Mouse (Mus musculus): ENCODE measurements around the gene Sdc1. TPM values are rescaled to one million over a fixed set of nuclear protein-coding genes. Genes with fewer than 3 reads are reported as not detected.

Sdc1 gene
- polyA plus RNA-seq, 1 experiment from 2014 or later: 142 TPM

GRCm38 (mm10) chr12:8809626-8810025 is 38.5 kb downstream of the Sdc1 start:
- H3K27ac ChIP-seq: peak overlapping the region; percentile 79
- 73% methylated on average over 6 of the region's 6 CpGs for WGBS
- no peak for ATAC-seq (ENCODE audit: borderline replicate concordance, extremely low read depth, low FRiP score, low TSS enrichment)

DNA sequence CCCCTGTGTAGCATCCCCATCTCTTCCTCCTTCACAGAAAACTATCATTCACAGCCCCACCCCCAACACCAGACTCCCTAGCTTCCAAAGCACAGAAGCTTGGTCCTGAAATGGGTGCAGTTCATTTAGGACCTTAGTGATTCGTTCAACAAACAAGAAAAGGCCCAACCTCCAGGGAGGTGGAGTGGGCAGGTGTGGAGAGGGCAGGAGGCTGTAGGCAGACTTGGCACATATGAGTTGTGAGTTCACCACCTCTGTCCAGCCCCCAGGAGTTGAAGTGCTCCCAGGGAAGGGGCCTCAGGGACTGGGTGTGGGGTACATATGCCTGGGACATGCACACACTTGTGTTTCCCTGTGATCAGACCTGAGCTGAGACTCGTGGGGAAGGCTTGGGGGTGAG is 39.8 kb downstream of the Sdc1 start:
- Histone ChIP-seq H3K4me3 (no peak overlapping the region), H3K9ac (no peak overlapping the region), H3K36me3 (no peaks in the 10 kb centered on the region), H3K9me3 (no peaks in the 10 kb centered on the region), H3K4me1 (peaks cover 29% of the 10 kb centered on the region), H3K27ac (peak overlapping the region; percentile 91), H3K27me3 (no peaks in the 10 kb centered on the region), H3K4me2 (no peak overlapping the region)
- WGBS: 41% methylated on average over 2 of the region's 2 CpGs
- no peak for ATAC-seq (ENCODE audit: borderline replicate concordance, extremely low read depth, low FRiP score, low TSS enrichment)

More at GRCm38 (mm10) chr12:8809626-8810025, 38.5 kb downstream of the Sdc1 start:
- Histone ChIP-seq H3K4me3 (no peak overlapping the region), H3K9me3 (no peaks in the 10 kb centered on the region), H3K4me2 (no peak overlapping the region), H3K27me3 (no peaks in the 10 kb centered on the region), H3K4me1 (peaks cover 29% of the 10 kb centered on the region), H3K9ac (no peak overlapping the region), H3K36me3 (no peaks in the 10 kb centered on the region)

- WGBS: 39% methylated on average over 6 of the region's 6 CpGs
- H3K27ac ChIP-seq: peak overlapping the region; percentile 91
- no peaks in the 10 kb centered on the region for H3K27me3 ChIP-seq
- H3K9ac ChIP-seq: no peak overlapping the region
- H3K4me1 ChIP-seq: peaks cover 29% of the 10 kb centered on the region
- peak; percentile 78 for ATAC-seq (ENCODE audit: borderline replicate concordance, extremely low read depth, low FRiP score, low TSS enrichment)
- H3K4me2 ChIP-seq: no peak overlapping the region
- no peaks in the 10 kb centered on the region for H3K9me3 ChIP-seq
- H3K36me3 ChIP-seq: no peaks in the 10 kb centered on the region
- no peak overlapping the region for H3K4me3 ChIP-seq
Observed at GRCm38 (mm10) chr12:8811441-8811871, 40.3 kb downstream of the Sdc1 start.

GRCm38 (mm10) chr12:8811894-8812560 is 40.9 kb downstream of the Sdc1 start:
- peak; percentile 58; the same call in 1 of the 2 replicates for ATAC-seq (ENCODE audit: borderline replicate concordance, extremely low read depth, low FRiP score, low TSS enrichment)
- 59% methylated on average over 5 of the region's 5 CpGs for WGBS
- peak overlapping the region; percentile 91 for H3K27ac ChIP-seq

GRCm38 (mm10) chr12:8817467-8818232 is 46.5 kb downstream of the Sdc1 start:
- Histone ChIP-seq H3K27me3 (no peaks in the 10 kb centered on the region), H3K4me1 (peaks cover 7% of the 10 kb centered on the region), H3K9ac (no peak overlapping the region), H3K9me3 (no peaks in the 10 kb centered on the region), H3K4me3 (no peak overlapping the region), H3K4me2 (peak overlapping the region; percentile 18; the same call in 1 of the 2 replicates), H3K27ac (0 out of 2 replicates have a peak overlapping the region, but pooled peaks have one; percentile 19), H3K36me3 (no peaks in the 10 kb centered on the region)
- ATAC-seq (ENCODE audit: borderline replicate concordance, extremely low read depth, low FRiP score, low TSS enrichment): peak; percentile 90
- WGBS: 23% methylated on average over 13 of the region's 13 CpGs

More at GRCm38 (mm10) chr12:8811894-8812560, 40.9 kb downstream of the Sdc1 start:
- Histone ChIP-seq H3K36me3 (no peaks in the 10 kb centered on the region), H3K9me3 (no peaks in the 10 kb centered on the region), H3K4me2 (no peak overlapping the region), H3K4me3 (no peak overlapping the region), H3K4me1 (peaks cover 29% of the 10 kb centered on the region), H3K27me3 (no peaks in the 10 kb centered on the region), H3K9ac (no peak overlapping the region)

- H3K27me3 ChIP-seq: no peaks in the 10 kb centered on the region
- peaks cover 7% of the 10 kb centered on the region for H3K4me1 ChIP-seq
- no peak overlapping the region for H3K9ac ChIP-seq
- no peak overlapping the region for H3K27ac ChIP-seq
- WGBS: 25% methylated on average over 3 of the region's 3 CpGs
- no peak overlapping the region for H3K4me3 ChIP-seq
- ATAC-seq (ENCODE audit: borderline replicate concordance, extremely low read depth, low FRiP score, low TSS enrichment): no peak
- H3K9me3 ChIP-seq: no peaks in the 10 kb centered on the region
- peak overlapping the region; percentile 18; the same call in 1 of the 2 replicates for H3K4me2 ChIP-seq
- no peaks in the 10 kb centered on the region for H3K36me3 ChIP-seq
Observed at GRCm38 (mm10) chr12:8818233-8818672, 47.1 kb downstream of the Sdc1 start.

- H3K36me3 ChIP-seq: no peaks in the 10 kb centered on the region
- no peaks in the 10 kb centered on the region for H3K27me3 ChIP-seq
- ATAC-seq (ENCODE audit: borderline replicate concordance, extremely low read depth, low FRiP score, low TSS enrichment): no peak
- WGBS: 66% methylated on average over 7 of the region's 7 CpGs
- H3K4me1 ChIP-seq: no peaks in the 10 kb centered on the region
- no peak overlapping the region for H3K4me2 ChIP-seq
- H3K9me3 ChIP-seq: no peaks in the 10 kb centered on the region
- no peak overlapping the region for H3K9ac ChIP-seq
- no peak overlapping the region for H3K4me3 ChIP-seq
- H3K27ac ChIP-seq: no peak overlapping the region
Observed at GRCm38 (mm10) chr12:8824995-8825703, 54.0 kb downstream of the Sdc1 start.

DNA sequence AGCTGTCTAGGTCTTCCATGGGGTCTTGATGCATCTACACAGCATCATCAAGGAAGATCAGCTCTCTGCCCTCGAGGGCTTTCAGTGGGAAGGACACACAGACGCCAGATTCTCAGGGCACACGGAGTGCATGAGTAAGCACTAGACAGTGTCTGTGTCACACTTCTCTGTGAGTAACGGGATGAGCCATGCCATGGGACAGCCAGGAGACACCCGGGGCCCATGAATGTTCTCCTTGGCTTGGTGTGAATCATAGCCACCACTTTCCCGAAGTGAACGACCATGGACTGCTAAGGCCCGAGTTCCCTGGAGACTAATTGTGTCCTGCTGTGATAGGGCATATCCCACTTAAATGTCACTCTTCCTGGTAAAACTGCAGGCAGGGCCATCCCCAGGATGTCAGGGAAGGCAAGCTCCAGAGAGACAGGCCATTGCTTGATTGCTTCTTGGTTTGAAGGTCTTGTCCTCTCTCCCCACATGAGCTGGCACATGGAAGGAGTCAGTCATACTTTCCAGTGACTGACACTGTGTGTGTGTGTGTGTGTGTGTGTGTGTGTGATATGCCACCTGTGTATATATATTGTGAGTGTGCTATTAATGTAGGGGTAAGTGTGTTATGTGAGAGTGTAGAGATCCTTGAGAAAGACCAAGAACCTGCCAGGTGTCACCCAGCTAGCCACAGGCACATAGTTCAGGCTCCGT is 56.0 kb downstream of the Sdc1 start:
- WGBS: 81% methylated on average over 9 of the region's 9 CpGs

DNA sequence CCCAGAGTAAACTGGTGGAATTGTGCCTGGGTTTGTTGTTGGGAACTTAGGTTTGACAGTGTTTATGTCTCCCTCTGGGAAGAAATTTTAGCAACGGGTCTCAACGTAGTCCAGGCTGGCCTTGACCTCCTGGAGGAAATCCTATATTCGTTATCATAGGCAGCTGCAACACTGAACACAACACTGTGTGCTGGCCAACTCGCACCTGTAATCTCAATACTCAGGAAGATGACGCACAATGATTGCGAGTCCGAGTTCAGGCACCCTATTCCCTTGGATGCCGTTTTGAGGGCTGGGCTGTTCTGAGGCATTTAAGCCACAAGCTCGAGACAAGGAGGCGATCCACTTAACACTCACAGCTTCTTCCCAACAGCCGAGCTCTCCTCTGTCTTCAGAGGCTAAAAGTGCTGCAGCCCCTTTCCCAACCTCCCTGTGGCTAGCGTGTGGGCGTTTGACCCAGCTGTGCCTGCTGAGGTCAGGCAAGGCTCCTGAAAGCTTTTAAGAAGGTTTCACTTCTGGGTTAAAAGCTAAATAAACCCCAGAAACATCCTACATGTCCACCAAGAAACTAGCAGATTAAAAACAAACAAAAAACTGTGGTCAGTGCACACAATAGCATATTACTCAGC is 58.0 kb downstream of the Sdc1 start:
- Histone ChIP-seq H3K9ac (no peak overlapping the region), H3K9me3 (no peaks in the 10 kb centered on the region), H3K27me3 (no peaks in the 10 kb centered on the region), H3K4me3 (no peak overlapping the region), H3K27ac (no peak overlapping the region), H3K4me2 (no peak overlapping the region), H3K36me3 (no peaks in the 10 kb centered on the region), H3K4me1 (no peaks in the 10 kb centered on the region)
- no peak for ATAC-seq (ENCODE audit: borderline replicate concordance, extremely low read depth, low FRiP score, low TSS enrichment)
- 51% methylated on average over 13 of the region's 13 CpGs for WGBS

More for the DNA sequence above, 56.0 kb downstream of the Sdc1 start:
- Histone ChIP-seq H3K9me3 (no peaks in the 10 kb centered on the region), H3K4me2 (no peak overlapping the region), H3K4me3 (no peak overlapping the region), H3K9ac (no peak overlapping the region), H3K27me3 (no peaks in the 10 kb centered on the region), H3K36me3 (no peaks in the 10 kb centered on the region), H3K27ac (no peak overlapping the region), H3K4me1 (no peaks in the 10 kb centered on the region)
- no peak for ATAC-seq (ENCODE audit: borderline replicate concordance, extremely low read depth, low FRiP score, low TSS enrichment)

DNA sequence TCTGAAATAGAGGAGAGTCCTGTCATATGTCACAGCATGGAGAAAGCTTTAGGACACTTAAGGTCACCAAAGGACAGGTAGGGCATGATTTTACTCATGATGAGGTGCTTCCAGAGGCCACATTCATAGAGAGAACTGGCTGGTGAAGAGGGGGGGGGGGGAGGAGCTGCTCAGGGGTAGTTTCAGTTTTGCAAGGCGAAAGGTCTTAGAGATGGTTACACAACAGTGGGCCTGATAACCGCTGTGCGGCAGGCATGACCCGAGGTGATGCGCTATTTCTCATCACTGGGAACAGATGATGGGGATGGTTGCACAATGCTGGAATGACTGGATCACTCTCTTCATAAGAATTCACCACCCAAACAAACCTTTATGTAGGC is 58.5 kb downstream of the Sdc1 start:
- H3K9ac ChIP-seq: no peak overlapping the region
- no peaks in the 10 kb centered on the region for H3K4me1 ChIP-seq
- H3K4me3 ChIP-seq: no peak overlapping the region
- 81% methylated on average over 5 of the region's 5 CpGs for WGBS
- no peak overlapping the region for H3K4me2 ChIP-seq
- ATAC-seq (ENCODE audit: borderline replicate concordance, extremely low read depth, low FRiP score, low TSS enrichment): no peak
- no peaks in the 10 kb centered on the region for H3K9me3 ChIP-seq
- no peaks in the 10 kb centered on the region for H3K36me3 ChIP-seq
- H3K27me3 ChIP-seq: no peaks in the 10 kb centered on the region
- H3K27ac ChIP-seq: no peak overlapping the region

Measured in lung, embryonic 15.5 days (tissue).